Mouse (Mus musculus): ENCODE measurements at regions not wholly inside any gene's neighbourhood (a gene's known extent, or its start where the extent isn't known, plus 50 kb on each side); places are given as distances from the start of the nearest gene placed in this dataset.

DNA sequence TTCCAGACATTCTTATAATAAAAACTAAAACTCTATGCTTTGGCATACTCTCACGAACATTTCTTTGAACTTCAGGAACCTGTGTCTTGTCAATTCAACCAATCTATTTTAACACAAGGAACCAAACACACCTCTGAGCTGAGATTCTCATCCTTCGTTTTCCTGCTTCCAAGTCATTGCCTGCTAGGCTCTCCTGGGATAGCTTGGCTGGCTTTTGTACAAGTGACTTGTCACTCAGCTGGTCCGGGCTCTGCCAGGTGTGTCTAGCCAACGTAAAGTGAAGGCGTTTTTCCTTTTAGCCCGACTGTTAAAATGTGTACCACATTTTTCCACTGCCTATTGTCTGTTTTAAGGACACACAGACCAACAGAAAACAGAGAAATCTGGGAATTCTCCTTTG lies 236.8 kb upstream of the Ccdc122 start:
- TF ChIP-seq HCFC1 (IDR thresholded peaks at IDR 0.05; ENCODE audit: borderline replicate concordance, insufficient read depth, low read length) (no peak), MAFK (IDR thresholded peaks at IDR 0.05; ENCODE audit: insufficient read depth, low read depth, low read length) (no peak)
